Mouse (Mus musculus): ENCODE measurements around the gene Sde2. TPM values are rescaled to one million over a fixed set of nuclear protein-coding genes. Genes with fewer than 3 reads are reported as not detected.
"Not testable (repeated sequence)": the region's sequence is repeated elsewhere in the genome, so short reads cannot be mapped to it uniquely, and the experiment has no call there.

Sde2 gene
- total RNA-seq, 2 experiments from 2014 or later, result 23.1 to 23.8 TPM

DNA sequence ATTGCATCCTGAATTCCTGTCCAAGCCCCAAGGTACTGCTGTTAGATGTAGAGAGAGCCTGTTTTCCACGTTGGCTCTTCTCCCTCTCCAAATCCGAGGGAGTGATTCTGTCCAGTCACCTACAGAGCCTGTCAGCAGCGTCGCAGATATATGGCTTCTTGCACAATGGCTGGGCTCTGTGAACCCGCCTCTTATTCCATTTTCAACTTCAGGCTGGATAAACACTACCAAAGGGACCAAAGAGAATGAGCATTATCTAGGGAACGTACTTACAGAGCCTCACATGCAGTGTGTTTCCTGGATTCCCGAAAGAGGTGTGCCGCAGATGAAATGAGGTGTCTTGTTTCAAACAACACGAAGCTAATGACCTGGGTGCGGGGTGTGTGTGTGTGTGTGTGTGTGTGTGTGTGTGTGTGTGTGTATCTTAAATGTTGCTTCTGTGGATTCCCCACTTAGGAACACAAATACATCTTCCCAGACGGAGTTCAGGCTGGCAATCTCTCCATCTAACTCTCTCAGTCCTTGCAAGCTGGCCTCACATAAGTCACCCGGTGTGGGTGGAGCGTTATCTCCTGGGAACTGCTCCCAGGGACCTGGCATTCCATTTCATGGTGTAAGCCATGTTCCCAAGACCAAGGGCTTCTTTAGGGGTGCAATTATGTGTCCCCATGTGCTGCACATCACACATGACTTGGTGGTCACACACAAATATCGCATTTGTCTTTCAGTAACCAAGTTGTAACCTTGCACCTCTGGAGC lies 20.2 kb upstream of the Sde2 start:
- no peak for DNase-seq (ENCODE audit: low spot score in 2 of 2)

DNA sequence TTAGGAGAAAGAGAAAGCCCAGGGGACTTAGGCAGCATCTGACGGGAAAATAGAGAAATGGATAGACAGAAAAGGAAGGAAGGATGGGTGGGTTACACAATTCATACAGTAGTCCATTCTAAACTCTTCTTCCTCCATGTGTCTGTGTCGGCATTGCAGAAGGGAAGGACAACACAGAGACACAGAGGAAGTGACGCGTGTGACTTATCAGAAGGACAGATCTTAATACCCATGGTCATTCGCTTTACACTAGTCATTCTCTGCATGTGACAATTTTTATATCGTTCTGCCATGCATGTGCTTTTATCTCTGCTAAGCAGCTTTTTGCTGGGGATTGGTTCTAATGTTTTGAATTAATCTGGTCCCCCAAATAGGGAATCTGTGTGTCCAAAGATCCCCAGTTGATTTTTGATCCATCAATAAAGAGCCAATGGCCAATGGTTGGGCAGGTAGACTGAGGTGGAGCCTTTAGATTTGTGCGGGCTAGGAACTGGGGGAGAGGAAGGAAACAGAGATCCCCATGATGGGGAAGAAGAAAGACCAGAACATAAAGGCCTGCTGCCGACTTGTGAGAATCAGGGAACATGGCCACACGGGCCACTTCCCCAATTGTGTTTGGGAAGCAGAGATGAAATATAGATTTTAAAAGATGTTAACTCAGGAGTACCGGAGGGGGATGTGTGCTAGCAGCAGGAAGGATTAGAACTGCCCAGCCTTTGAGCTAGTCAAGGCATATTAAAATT lies 15.5 kb upstream of the Sde2 start:
- no peak for DNase-seq (ENCODE audit: low spot score in 2 of 2)

DNA sequence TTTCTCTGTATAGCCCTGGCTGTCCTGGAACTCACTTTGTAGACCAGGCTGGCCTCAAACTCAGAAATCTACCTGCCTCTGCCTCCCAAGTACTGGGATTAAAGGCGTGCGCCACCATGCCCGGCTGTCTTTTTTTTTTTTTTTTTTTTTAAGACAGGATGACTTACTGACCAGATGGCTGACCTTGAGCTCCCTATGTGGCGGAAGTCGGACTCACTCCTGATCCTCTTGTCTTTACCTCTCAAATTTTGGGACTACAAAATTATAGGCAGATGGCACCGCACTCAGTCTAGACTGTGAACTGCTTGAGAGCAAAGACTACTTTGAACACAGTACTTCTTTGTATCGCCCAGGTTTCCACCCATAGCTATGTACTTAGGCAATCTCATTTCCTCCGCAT lies 14.5 kb upstream of the Sde2 start:
- DNase-seq (ENCODE audit: low spot score in 2 of 2), result not testable (repeated sequence)

DNA sequence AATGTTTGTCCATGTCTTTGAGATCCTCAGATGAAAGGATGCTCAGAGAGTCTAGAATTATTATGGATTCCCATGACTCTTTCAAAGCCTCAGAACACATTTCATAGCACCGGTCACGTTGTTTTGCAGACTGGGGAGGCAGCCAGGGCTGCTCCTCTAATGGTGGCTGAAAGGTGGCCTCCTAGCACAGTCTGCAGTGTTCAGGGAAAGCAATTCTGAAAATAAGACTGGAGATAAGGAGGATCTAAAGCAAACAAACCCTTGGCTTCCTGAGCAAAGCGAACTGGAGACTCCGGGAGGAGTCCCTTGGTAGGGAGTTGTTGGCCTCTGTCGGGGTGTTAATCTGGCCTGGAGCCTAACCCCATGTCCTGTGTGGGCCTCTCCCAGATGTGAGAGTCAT lies 13.7 kb upstream of the Sde2 start:
- DNase-seq (ENCODE audit: low spot score in 2 of 2), result no peak

DNA sequence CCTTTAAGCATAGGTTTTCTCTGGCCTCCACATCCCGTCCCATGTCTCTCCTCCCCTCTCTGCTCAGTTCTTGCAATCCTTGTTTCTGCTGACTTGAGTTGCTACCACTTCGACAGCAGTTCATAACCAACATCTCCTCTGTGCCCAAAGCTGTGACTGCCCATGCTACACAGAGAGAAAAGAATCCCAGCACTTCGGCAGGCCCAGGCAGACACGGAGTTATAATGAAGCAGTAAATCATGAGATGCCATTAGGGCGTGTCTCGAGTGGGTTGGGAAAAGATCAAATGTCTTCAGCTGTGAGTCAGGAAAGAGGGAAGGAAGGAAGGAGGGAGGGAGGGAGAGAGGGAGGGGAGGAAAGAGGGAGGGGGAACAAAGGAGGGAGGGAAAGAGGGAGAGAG lies 12.9 kb upstream of the Sde2 start:
- no peak for DNase-seq (ENCODE audit: low spot score in 2 of 2)

DNA sequence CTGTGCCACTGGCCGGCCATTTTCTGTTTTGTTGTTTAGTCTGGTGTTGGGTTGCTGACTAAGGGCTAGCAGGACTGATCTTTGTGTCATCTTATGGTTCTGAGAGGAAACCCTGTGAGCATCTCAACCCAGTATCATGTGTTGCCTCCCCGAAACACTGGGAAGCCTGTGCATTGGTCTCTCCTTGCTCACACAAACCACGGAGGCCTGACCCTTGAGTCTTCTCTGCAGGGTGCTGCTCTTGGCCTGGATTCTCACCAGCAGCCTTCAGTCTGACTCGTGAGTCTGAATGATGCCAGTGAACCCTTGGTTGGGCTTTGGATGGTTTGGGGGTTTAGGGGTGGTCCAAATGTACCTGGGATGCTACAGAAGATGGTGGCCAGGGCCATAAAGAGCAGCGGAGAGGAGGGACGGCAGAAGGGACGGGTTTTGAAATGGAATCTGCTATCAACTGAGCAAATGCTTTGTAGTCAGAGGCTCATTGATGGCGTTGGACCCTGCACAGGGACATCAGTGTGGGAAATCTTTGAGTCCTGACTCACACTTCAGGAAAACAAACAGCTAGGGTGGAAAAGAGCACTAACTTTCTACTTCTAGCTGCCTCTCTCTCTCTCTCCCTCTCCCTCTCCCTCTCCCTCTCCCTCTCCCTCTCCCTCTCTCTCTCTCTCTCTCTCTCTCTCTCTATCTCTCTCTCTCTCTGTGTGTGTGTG lies 11.6 kb upstream of the Sde2 start:
- no peak for DNase-seq (ENCODE audit: low spot score in 2 of 2)

DNA sequence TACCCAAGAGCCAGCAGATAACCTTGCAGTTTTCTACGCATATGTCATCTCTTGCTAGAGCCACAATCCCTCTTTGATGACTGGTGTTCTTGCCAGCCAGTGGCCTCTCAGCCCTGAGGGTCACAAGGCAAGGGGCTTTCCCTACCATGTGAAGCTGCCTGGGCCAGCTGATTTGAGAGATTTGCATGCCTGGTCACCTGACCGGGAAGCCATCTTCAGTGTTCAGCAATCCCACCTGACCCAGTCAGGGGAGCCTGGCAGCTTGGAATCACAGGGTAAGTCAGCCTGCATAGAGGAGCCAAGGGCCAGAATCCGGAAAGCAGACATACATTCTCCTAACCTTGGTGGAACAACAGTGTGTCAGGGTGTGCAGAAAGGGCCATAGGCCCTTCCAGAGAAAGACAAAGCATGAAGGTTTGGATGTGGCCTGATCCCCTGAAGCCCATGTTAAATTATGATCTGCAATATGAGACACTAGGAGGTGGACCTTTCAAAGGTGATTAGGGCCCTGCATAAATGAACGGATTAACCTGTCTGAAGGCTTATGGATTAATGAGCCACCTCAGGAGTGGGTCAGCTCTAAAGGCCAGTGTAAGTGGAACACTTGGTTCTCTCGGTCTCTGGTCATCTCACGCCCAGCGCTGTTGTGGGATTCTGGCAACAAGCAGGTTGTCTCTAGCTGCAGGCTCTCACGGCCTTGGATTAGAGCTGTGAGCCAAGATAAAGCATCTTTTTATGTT lies 9.2 kb upstream of the Sde2 start:
- DNase-seq (ENCODE audit: low spot score in 2 of 2), result no peak

DNA sequence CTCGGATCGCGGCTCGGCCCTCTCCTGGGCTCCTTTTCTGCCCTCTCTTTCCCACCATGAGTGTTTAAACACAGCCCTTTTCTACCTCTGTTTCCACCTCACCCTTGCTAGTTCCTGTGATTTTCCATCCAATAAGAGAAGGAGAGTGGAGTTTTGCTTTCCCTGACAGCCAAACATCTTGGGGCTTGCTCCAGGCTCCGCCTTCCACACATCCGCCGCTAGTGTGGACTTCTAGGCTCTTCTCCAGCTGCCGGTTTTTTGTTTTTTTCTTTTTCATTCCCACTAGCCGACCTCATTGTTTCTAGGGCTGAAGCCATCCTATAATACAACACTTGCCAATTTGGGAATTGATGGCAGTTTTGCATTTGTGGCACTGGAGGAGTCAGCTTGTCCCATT lies 2.8 kb upstream of the Sde2 start:
- DNase-seq (ENCODE audit: low spot score in 2 of 2), result peak; percentile 37 to 72

DNA sequence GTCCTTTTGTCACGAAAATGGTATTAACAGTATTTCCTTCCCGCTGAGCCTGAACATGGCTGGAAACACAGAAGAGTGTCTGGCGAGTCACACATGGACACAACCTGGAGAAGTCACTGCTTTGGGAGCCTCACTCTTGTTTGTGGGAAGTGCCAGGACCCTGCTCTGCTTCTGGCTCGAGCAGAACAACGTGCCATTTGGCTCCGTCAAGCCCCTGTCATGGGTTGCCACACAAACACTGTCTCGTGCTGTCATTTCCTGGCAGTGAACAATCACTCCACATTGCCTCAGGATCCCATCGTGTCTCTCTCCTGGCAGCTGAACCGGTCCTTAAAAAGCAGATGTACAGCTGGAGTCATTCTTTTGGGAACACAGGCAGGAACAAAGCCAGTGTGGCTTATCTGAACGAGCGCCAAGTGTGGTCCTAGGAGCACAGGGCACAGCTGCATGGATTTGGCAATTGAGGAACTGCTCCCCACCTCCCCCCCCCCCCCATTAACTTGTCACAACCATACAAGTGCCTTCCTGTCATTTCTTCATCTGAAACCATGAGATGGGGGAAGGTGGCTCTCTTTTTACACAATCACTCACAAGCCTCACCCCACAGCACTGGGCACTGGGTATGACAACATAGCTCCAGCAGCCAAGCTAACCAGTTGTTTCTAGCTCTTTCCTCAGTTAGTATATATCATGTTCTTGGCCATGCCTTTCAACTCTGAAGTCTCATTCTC lies 2.3 kb upstream of the Sde2 start:
- peak in 1 of 2 experiments; percentile 50 for DNase-seq (ENCODE audit: low spot score in 2 of 2)

DNA sequence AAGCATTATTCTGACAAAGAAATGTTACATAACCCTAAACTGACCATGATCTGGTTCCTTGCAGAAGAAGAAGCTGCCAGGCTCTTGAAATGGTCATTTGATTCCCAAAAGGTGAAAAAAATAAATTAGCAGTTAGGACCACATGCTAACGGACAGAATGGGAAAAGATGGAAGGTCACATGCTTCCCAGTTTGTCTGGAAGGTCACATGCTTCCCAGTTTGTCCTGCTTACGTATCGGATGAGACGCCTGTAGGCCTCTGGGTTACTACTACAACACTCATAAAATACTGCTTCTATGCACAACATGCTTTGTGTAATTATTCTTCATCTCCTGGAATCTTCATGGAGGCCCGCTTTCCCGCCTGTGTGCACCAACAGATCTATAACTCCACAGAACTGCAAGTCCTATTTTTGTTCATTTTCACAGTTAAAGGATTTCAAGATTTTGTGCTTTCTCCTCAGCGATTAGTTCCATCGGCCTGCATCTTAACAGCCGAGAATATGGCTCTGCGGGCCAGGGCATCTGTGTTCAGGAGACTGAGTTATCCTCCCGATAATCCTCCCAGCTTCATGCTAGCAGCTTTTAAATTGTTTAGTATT lies 1.1 kb upstream of the Sde2 start:
- peak in 1 of 2 experiments; percentile 16 for DNase-seq (ENCODE audit: low spot score in 2 of 2)

DNA sequence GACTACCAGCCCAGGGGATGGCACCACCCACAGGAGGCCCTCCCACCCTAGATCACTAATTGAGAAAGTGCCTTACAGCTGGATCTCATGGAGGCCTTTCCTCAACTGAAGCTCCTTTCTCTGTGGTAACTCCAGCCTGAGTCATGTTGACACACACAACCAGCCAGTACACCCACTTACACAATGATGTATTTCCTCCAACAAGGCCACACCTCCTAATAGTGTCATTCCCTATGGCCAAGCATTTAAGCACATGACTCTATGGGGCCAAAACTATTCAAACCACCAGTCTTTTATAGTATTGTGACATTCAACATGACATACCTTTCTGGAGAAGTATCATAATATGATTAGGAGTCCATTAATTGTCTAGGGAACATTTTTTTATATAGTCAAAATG lies 7.8 kb downstream of the Sde2 start:
- no peak for DNase-seq (ENCODE audit: low spot score in 2 of 2)

DNA sequence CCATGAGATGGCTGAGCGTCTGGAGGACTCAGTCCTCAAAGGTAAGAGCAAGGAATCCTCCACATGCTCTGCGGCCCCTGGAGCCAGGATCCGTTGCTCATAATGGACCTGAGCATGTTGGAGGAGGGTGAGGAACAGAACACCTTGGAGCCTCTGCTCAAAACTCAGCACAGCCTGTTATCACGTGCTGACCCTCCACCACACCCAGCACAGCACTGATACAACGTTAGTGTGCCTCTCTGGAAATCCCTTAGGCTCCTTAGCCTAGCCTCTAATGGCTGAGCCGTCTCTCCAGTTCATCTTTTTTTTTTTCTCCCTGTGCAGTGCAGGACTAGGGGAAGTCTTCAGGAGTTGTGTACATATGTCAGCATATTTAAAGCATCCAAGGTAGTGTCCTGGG lies 9.1 kb downstream of the Sde2 start:
- no peak for DNase-seq (ENCODE audit: low spot score in 2 of 2)

DNA sequence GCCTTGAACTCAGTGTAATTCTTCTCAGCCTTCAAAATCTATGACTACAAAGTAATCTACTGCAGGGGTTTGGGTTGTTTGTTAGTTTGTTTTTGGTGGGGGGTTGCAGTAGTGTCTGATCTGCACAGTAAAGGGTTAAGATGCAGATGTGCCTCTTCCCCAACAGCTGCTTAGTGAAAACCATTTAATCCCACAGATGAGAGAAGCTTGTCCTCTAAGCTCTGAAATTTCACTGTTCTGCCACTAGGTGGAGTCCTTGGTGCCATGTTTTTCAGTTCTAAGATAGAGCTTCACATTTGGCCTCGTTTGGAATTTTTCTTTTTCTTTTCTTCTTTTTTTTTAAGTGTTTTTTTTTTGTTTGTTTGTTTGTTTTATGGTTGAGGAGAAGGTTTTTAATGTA lies 12.7 kb downstream of the Sde2 start:
- peak in 1 of 2 experiments; percentile 51 for DNase-seq (ENCODE audit: low spot score in 2 of 2)

DNA sequence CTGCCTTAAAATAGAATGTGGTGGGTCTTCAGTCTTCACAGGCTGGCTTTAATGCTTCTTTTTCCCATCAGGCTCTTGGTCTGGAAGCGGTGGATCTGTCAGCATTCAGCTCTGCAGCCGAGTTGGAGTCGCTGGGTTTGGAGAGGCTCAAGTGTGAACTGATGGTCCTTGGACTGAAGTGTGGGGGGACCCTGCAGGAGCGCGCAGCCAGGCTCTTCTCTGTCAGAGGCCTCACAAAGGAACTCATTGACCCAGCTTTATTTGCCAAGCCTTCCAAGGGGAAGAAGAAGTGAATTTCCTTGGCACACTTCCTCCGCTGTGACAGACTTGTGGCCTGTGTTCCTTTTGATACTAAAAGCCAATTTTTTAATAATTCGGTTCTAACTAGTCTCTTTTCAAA lies 15.1 kb downstream of the Sde2 start:
- no peak for DNase-seq (ENCODE audit: low spot score in 2 of 2)

DNA sequence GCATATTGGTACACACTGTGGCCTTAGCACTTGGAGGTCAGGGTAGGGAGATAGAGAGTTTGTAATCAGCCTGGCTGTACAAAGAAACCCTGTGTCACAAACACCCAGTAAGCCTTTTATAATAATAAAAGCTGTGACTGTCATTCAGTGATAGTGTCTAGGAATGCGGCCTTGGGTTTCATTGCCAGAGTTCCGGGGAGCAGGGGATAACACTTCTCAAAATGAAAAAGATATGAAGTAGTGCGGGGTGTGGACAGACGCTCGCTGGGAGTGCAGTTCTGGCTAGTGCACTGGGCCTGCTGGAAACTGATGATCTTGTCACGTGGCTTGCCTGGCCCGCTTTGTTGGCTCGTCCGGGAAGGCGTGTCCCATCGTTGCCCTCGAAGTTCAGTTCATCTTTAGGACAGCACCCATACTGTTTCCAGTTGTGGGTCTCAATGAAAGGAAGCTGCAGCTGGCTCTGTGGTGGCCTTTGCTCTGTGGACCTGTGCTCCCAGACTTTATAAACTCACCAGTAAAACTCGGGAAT lies 19.3 kb downstream of the Sde2 start:
- DNase-seq (ENCODE audit: low spot score in 2 of 2), result no peak

DNA sequence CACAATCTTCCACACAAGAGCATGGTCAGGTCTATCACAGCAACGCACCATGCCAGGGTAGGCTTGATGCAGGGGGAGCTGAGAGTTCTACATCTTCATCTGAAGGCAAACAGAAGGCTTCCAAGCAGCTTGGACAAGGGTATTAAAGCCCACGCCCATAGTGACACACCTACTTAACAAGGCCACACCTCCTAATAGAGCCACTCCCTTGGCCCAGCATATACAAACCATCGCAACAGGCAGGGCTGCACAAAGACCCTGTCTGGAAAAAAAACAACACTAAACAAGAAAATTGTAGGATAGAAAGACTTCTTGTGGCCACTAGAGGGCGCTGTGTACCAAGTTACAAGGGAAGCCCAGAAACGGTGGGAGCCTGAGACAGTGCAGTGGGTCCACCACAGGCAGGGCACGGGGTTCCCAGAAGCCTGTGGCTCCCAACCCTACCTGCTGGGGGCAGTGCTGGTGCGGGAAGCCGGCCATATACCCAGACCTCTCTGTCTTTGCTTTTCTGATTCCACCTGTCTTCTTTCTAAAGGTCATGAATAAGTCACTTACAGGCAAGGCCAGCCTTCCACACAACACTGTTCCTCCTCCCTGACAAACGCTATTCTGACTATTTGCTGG lies 23.0 kb downstream of the Sde2 start:
- DNase-seq (ENCODE audit: low spot score in 2 of 2), result no peak

DNA sequence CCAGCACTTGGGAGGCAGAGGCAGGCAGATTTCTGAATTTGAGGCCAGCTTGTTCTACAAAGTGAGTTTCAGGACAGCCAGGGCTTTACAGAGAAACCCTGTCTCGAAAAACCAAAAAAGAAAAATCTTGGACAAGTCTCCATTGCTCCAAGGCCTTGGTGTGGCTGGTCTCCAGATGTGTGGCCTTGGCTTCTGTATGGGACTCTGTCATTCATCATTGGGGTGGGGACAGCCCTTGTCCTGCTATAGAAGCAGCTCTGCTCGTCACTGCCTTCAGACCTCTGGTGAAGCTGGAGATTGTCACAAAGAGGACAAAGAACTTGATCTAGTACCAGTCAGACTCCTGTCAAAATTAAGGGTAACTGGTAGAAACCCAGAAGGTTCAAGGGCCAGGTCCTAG lies 23.7 kb downstream of the Sde2 start:
- DNase-seq (ENCODE audit: low spot score in 2 of 2), result no peak

DNA sequence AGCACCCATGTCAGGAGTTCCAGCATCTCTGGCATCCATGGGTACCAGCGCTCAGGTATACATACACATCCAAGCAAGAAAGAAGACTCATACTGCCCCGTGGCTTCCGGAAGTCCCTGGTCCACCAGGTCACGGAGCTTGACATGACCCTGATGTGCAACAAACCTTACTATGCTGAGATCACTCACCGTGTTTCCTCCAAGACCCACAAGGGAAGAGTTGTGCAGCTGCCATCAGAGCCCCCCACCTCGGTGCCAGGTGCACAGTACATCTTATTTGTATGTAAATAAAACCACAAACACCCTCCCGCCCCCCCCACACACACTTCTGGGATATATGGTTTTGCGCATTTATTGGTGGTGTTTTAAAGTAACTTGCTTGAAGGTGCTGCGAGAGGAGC lies 24.2 kb downstream of the Sde2 start:
- no peak for DNase-seq (ENCODE audit: low spot score in 2 of 2)

DNA sequence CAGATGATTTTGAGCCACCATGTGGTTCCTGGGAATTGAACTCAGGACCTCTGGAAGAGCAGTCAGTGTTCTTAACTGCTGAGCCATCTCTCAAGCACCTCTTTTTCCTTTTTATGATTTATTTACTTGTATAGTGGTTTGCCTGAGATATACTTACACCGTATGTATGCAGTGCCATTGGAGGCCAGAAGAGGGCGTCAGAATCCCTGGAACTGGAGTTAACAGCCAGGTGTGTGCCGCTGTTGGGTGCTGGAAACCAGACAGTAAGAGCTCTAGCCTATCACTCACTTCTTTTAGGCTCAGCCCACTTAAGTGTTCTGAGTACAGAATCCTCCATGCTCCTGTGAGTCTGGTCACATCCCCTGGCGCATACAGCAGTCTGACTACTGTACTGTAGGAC lies 26.5 kb downstream of the Sde2 start:
- no peak for DNase-seq (ENCODE audit: low spot score in 2 of 2)

DNA sequence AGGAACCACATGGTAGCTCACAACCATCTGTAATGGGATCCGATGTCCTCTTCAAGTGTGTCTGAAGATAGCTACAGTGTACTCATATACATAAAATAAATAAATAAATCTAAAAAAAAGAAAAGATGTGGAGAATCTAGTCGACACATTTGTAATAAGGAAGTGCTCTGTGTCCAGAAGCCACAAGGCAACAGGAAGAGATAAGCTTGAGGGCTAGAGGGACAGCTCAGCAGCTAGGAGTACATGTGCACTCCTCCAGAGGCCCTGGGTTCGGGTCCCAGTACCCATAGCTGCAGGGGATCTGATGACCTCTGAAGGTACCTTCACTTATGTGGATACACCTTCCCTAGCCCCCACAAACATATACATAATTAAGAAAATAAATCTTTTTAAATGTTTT lies 30.8 kb downstream of the Sde2 start:
- DNase-seq (ENCODE audit: low spot score in 2 of 2), result no peak
